Comparison of ENCODE assay signal across 9 mouse cellular contexts in the genomic region with DNA sequence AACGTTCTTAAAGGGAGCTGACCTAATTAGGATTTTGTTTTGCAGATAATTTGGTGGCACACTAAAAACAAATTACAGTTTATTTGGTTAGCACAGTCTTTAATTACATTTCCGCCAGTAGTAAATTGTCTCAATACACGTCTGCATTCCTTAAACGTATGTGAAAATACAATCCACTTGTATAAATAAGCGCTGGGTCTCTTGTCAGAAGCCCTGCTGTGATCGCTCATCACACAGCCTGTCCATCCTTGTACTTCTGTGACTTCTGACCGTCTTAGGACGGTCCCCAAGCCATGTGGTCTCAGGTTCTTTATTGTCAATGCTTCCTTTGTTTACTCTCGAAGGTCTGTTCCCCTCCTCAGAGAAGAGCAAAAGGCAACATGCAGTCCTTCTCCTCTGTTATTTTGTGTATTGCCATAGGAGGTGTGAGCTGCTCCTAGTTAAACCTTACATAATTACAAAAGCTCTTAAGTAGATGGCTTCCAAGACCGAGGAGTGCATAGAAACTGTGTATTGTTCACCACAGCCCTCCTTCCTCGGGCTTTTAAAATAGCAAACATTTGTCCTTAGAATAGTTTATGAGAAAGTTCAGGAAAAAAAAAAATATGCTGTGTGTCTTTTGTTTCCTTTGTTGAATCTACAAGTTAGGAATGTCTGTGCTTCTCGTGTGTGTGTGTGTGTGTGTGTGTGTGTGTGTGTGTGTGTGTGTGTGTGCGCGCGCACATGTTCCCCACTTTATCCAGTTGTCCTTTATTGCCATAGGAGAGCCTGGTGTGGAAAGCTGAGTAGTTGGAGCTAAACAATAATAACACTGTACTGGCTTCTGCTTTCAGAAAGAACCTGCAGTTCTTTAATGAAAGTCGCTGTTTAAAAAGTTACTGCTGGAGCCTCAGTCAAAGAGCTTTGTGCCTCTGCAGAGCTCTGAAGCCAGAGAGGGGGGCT. TPM values are rescaled to one million over a fixed set of nuclear protein-coding genes. Genes with fewer than 3 reads are reported as not detected.
A peak's percentile ranks its signal among the peaks of the same experiment; 100 is the strongest.
DNase-seq lines count a peak whose midpoint lies in the region; ATAC-seq and TF ChIP-seq lines count a peak whose summit lies in the region.
"Had no signal": no experiment of that assay in that cellular context is flagged by ENCODE, and none has a peak within 500 bp of the region (broad histone marks: within the 10 kb centered on the region; RNA-seq: fewer than 3 reads in every experiment).

No protein-coding gene starts in this region.

- peak overlapping the region; percentile 70 for H3K4me2 ChIP-seq in embryonic facial prominence, embryonic 11.5 days (ENCODE audit: low read depth, low read length)
- H3K4me2 ChIP-seq in intestine, embryonic 15.5 days (replicated peaks): peak overlapping the region; percentile 70
- peak overlapping the region; percentile 92 for H3K4me2 ChIP-seq in myocyte (ENCODE audit: low read depth)

- H3K4me3 ChIP-seq in kidney, adult 2 months (ENCODE audit: insufficient read depth, low read depth, low read length): peak overlapping the region; percentile 54
- peak overlapping the region; percentile 94 for H3K4me3 ChIP-seq in embryonic facial prominence, embryonic 11.5 days (ENCODE audit: low read depth, low read length)
- H3K4me3 ChIP-seq in intestine, embryonic 15.5 days (replicated peaks): peak overlapping the region; percentile 77
- peak overlapping the region; percentile 77 for H3K4me3 ChIP-seq in myocyte

- peaks cover 11% of the 10 kb centered on the region for H3K4me1 ChIP-seq in kidney, adult 2 months (ENCODE audit: control insufficient read depth, insufficient read depth, low read length)
- no peaks in the 10 kb centered on the region; the same call in 1 of the 2 replicates for H3K4me1 ChIP-seq in embryonic facial prominence, embryonic 11.5 days (ENCODE audit: control insufficient read depth, insufficient read depth, low read length)
- H3K4me1 ChIP-seq in intestine, embryonic 15.5 days (replicated peaks): 0 out of 2 replicates have a peak, but pooled peaks cover 8% of the 10 kb centered on the region

- H3K9me3 ChIP-seq in embryonic facial prominence, embryonic 11.5 days (replicated peaks; ENCODE audit: control insufficient read depth, low read length): no peaks in the 10 kb centered on the region
- no peaks in the 10 kb centered on the region for H3K9me3 ChIP-seq in intestine, embryonic 15.5 days

- H3K9ac ChIP-seq in embryonic facial prominence, embryonic 11.5 days (replicated peaks; ENCODE audit: low read length): peak overlapping the region; percentile 98
- peak overlapping the region; percentile 93 for H3K9ac ChIP-seq in intestine, embryonic 15.5 days

- ATAC-seq in embryonic facial prominence, embryonic 11.5 days (replicated peaks; ENCODE audit: insufficient number of reproducible peaks, low FRiP score, low TSS enrichment, low read depth): no peak
- no peak for ATAC-seq in intestine, embryonic 15.5 days

- no peak for TF ChIP-seq POLR2A in kidney, adult 2 months (IDR thresholded peaks at IDR 0.05; ENCODE audit: low read depth, low read length)
- no peak for TF ChIP-seq POLR2A in myocyte (IDR thresholded peaks at IDR 0.05; ENCODE audit: insufficient read length, low read depth)

- DNase-seq in kidney, adult 2 months: peak; percentile 29
- no peak for DNase-seq in kidney, adult 8-10 months
- peak; percentile 59 for DNase-seq in embryonic facial prominence, embryonic 11.5 days (ENCODE audit: low spot score)
- DNase-seq in MN1 (ENCODE audit: low spot score): no peak
- DNase-seq in adrenal gland, adult 8-10 months: no peak
- DNase-seq in thymus, postnatal 36 days: no peak

- WGBS in kidney, adult 2 months: 29% methylated on average over 16 of the region's 16 CpGs
- 4% methylated on average over 16 of the region's 16 CpGs for WGBS in embryonic facial prominence, embryonic 11.5 days
- WGBS in intestine, embryonic 15.5 days: 16% methylated on average over 16 of the region's 16 CpGs

- H3K27me3 ChIP-seq in kidney, adult 2 months (replicated peaks; ENCODE audit: control insufficient read depth, insufficient read depth, low read length): no peaks in the 10 kb centered on the region
- no peaks in the 10 kb centered on the region for H3K27me3 ChIP-seq in embryonic facial prominence, embryonic 11.5 days (ENCODE audit: control insufficient read depth, insufficient read depth, low read length)
- no peaks in the 10 kb centered on the region for H3K27me3 ChIP-seq in intestine, embryonic 15.5 days (replicated peaks)
- H3K27me3 ChIP-seq in myocyte (ENCODE audit: control insufficient read depth, insufficient read depth, insufficient read length): no peaks in the 10 kb centered on the region

- TF ChIP-seq CTCF in kidney, adult 2 months (conservative IDR thresholded peaks at IDR 0.05; ENCODE audit: insufficient read depth, insufficient read length, low read depth, low read length): no peak

- no peak overlapping the region for H3ac ChIP-seq in myocyte (ENCODE audit: control insufficient read depth, insufficient read length)

- H3K36me3 ChIP-seq in kidney, adult 2 months (ENCODE audit: control insufficient read depth, insufficient read depth, low read length): no peaks in the 10 kb centered on the region; the same call in 1 of the 2 replicates
- H3K36me3 ChIP-seq in embryonic facial prominence, embryonic 11.5 days (replicated peaks; ENCODE audit: control insufficient read depth, insufficient read depth, low read depth, low read length): no peaks in the 10 kb centered on the region
- no peaks in the 10 kb centered on the region for H3K36me3 ChIP-seq in intestine, embryonic 15.5 days
- peaks cover 7% of the 10 kb centered on the region for H3K36me3 ChIP-seq in myocyte (ENCODE audit: control insufficient read depth, insufficient read depth)

- H3K79me2 ChIP-seq in myocyte (ENCODE audit: control insufficient read depth, insufficient read depth): peaks cover 68% of the 10 kb centered on the region

- peak overlapping the region; percentile 84 for H3K27ac ChIP-seq in kidney, adult 2 months (ENCODE audit: insufficient read depth, low read depth, low read length)
- peak overlapping the region; percentile 95 for H3K27ac ChIP-seq in embryonic facial prominence, embryonic 11.5 days (replicated peaks; ENCODE audit: low read depth, low read length)
- H3K27ac ChIP-seq in intestine, embryonic 15.5 days: peak overlapping the region; percentile 89

TF ChIP-seq in myocyte, 11 proteins besides CTCF, POLR2A, EP300 and RAD21:
- TF ChIP-seq MYOG (IDR thresholded peaks at IDR 0.05; ENCODE audit: control insufficient read depth in 1 of 3, insufficient read depth in 1 of 3, insufficient read length in 2 of 3, low read depth in 2 of 3) (no peak), SRF (IDR thresholded peaks at IDR 0.05; ENCODE audit: control insufficient read depth, insufficient read length, low read depth) (no peak), MAX (IDR thresholded peaks at IDR 0.05; ENCODE audit: low read depth) (no peak), CEBPB (IDR thresholded peaks at IDR 0.05; ENCODE audit: insufficient read depth, poor library complexity, severe bottlenecking) (no peak), USF1 (IDR thresholded peaks at IDR 0.05; ENCODE audit: low read depth) (no peak), TCF3 (IDR thresholded peaks at IDR 0.05; ENCODE audit: insufficient read length, low read depth) (no peak), MYOD1 (IDR thresholded peaks at IDR 0.05; ENCODE audit: control insufficient read depth in 1 of 3, insufficient read length in 2 of 3, low read depth in 2 of 3) (no peak), TCF12 (IDR thresholded peaks at IDR 0.05; ENCODE audit: insufficient read depth, poor library complexity, severe bottlenecking) (no peak), POLR2AphosphoS2 (IDR thresholded peaks at IDR 0.05; ENCODE audit: insufficient read length, low read depth) (no peak), E2F4 (IDR thresholded peaks at IDR 0.05; ENCODE audit: insufficient read depth) (no peak), REST (IDR thresholded peaks at IDR 0.05; ENCODE audit: insufficient read depth, insufficient read length) (no peak)
TF ChIP-seq in myocyte: peak in this region for 0.

RNA-seq across cellular contexts. Expression of a gene that starts 2.5 kb away (rescaled TPM):
- polyA plus RNA-seq in kidney, adult 2 months (2012; rRNA removed): 7.1 and 8.8 TPM in 2 replicates
- 28.6 and 32.9 TPM in 2 replicates for polyA plus RNA-seq in embryonic facial prominence, embryonic 11.5 days (2014; fragmentation: Nextera tagmentation; extraction: Ambion mirVana)
- 13.7 and 14.8 TPM in 2 replicates for polyA plus RNA-seq in intestine, embryonic 15.5 days (2015; fragmentation: Nextera tagmentation; extraction: Ambion mirVana)
- polyA plus RNA-seq in myocyte (2012; fragmentation: generic; extraction: Trizol): 8.0 TPM
- total RNA-seq in adrenal gland, adult 8-10 months (2022): 1 to 10 TPM; 4.5 to 5.9 (median 4.7) TPM
- total RNA-seq: neutrophil, adult 5-6 weeks had no signal

Comparison
In these comparisons a context has a peak if more than half of its experiments do, and no peak if none do; other contexts are left out.
1. DNase-seq: peak in kidney, adult 2 months (single experiment) and embryonic facial prominence, embryonic 11.5 days (single experiment); none in kidney, adult 8-10 months (0 of 2), MN1 (single experiment), adrenal gland, adult 8-10 months (single experiment) and thymus, postnatal 36 days (0 of 2).
2. Peak in every context shown above with its lines, with median percentiles within 50 percentile points of each other: H3K27ac ChIP-seq, H3K4me3 ChIP-seq and H3K4me2 ChIP-seq.